Mouse (Mus musculus): ENCODE measurements at regions not wholly inside any gene's neighbourhood (a gene's known extent, or its start where the extent isn't known, plus 50 kb on each side); places are given as distances from the start of the nearest gene placed in this dataset.

DNA sequence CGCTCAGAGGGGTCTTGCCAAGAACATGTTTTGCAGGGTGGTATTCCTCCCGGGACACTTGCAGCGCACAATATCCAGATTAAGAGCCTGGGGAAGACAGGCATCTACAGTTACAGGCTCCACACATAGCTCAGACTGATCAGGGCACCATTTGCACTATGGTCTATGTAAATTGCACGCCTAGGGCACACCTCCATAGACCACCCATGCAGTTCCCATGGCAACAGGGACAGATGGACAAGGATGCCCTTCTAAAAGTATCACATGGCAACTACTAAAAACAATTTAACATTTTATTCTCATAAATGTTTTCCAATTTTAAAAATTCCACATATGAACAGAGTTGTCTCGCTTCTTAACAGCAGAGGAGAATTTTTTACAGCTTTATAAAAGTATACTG, 158.7 kb upstream of the Actbl2 start:
- TF ChIP-seq CTCF (conservative IDR thresholded peaks at IDR 0.05; ENCODE audit: insufficient read depth, insufficient read length, low read depth, low read length) (no peak), POLR2A (IDR thresholded peaks at IDR 0.05; ENCODE audit: low read depth, low read length) (no peak)

Measured in kidney, adult 2 months (tissue).